Mouse (Mus musculus) retina, embryonic 14.5 days (tissue): ENCODE results near the gene Crct1.

Experiments used
- DNase-seq: peaks from one replicate; pipeline ENCODE4 v3.0.0-alpha.2; 2015; ENCODE audit warnings: low spot score

Crct1 gene

GRCm38 (mm10) chr3:93015460-93016104 is at the start of gene Crct1:
Crct1 (minus strand) TSS chr3:93015687.
- DNase-seq: peak; percentile 2

- peak; percentile 37 for DNase-seq
These were observed 37.5 kb upstream of the Crct1 start for GRCm38 (mm10) chr3:93052826-93053474.

GRCm38 (mm10) chr3:93050182-93050581 is 34.7 kb upstream of the Crct1 start:
- no peak for DNase-seq

- peak; percentile 86 for DNase-seq
These were observed 16.0 kb upstream of the Crct1 start for GRCm38 (mm10) chr3:93031450-93031849.

GRCm38 (mm10) chr3:93025486-93025885 is 10.0 kb upstream of the Crct1 start:
- DNase-seq: no peak

- DNase-seq: no peak
These were observed 8.1 kb upstream of the Crct1 start for GRCm38 (mm10) chr3:93023411-93024184.

- no peak for DNase-seq
These were observed 5.7 kb upstream of the Crct1 start for GRCm38 (mm10) chr3:93021171-93021570.

GRCm38 (mm10) chr3:93018960-93019359 is 3.5 kb upstream of the Crct1 start, which contains the start of gene Lce1m:
Lce1m (minus strand) TSS chr3:93019060.
- no peak for DNase-seq

GRCm38 (mm10) chr3:93014871-93015270 is 616 bp downstream of the Crct1 start:
- no peak for DNase-seq

- peak; percentile 78 for DNase-seq
These were observed 1.1 kb downstream of the Crct1 start for GRCm38 (mm10) chr3:93014378-93014801.

GRCm38 (mm10) chr3:93002843-93003242 is 12.6 kb downstream of the Crct1 start:
- no peak for DNase-seq

- DNase-seq: no peak
These were observed 14.9 kb downstream of the Crct1 start for GRCm38 (mm10) chr3:93000621-93001020.

- peak; percentile 90 for DNase-seq
These were observed 16.8 kb downstream of the Crct1 start for GRCm38 (mm10) chr3:92998691-92999090.

GRCm38 (mm10) chr3:92991926-92992325 is 23.6 kb downstream of the Crct1 start, which contains the start of gene Lce3f:
Lce3f (plus strand) TSS chr3:92992226.
- no peak for DNase-seq

- no peak for DNase-seq
These were observed 37.0 kb downstream of the Crct1 start for GRCm38 (mm10) chr3:92978484-92978883.

GRCm38 (mm10) chr3:92966761-92967160 is 48.7 kb downstream of the Crct1 start, which contains the start of gene Lce3e:
Lce3e (plus strand) TSS chr3:92967061.
- no peak for DNase-seq
